9 mouse cellular contexts compared by ENCODE assay signal in the genomic region with DNA sequence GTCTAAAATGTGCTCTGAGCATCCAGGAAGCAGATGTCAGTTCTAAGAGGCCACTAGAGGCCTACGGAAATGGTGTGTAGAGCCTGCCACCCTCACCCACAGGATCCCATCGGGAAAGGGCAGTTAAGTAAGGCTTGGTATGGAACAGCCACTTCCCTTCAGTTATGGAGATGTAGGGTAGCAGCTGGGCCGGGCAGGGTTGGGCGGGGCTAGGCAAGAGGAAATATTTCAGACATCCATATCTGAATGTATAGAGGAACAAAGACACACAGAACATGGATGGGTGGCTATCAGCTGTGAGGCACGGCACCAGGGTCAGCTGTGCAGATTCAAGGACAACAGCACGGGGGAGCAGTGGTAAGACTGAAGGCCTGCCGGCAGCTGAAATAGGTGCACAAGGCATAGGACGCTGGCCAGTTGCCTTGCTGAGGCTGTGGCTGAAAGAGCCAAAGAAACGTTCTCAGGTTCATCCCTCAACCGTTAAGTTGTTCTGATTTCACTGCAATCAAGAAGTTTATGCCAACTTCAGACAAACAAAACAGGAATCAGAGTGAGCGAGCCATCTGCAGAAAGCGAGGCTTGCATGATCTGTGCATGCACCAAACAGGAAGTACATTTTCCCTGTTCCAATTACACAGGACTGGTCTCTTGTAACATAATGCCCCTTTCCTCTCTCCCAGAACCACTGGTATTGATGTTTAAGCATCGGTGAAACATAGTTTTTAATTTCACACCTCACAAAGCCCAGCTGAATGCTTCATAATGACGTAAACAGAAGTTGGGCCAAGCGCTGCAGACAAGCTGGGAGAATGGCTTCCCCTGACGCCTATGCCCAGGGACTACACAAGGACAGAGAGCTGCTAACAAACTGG. TPM values are rescaled to one million over a fixed set of nuclear protein-coding genes. Genes with fewer than 3 reads are reported as not detected.
DNase-seq lines count a peak whose midpoint lies in the region; ATAC-seq and TF ChIP-seq lines count a peak whose summit lies in the region.
"Had no signal": no experiment of that assay in that cellular context is flagged by ENCODE, and none has a peak within 500 bp of the region (broad histone marks: within the 10 kb centered on the region; RNA-seq: fewer than 3 reads in every experiment).

No protein-coding gene starts in this region.

- H3K9ac ChIP-seq in kidney, postnatal 0 days (ENCODE audit: low read depth, low read length) = no peak overlapping the region

- no peaks in the 10 kb centered on the region for H3K27me3 ChIP-seq in kidney, postnatal 0 days (ENCODE audit: insufficient read depth, low read length)
- peaks cover 26% of the 10 kb centered on the region; the same call in 1 of the 2 replicates for H3K27me3 ChIP-seq in embryonic facial prominence, embryonic 10.5 days (replicated peaks; ENCODE audit: low read depth, poor library complexity, severe bottlenecking)
- peaks cover 17% of the 10 kb centered on the region for H3K27me3 ChIP-seq in megakaryocyte, embryonic 14.5 days (replicated peaks)

- TF ChIP-seq CTCF in kidney, postnatal 0 days (IDR thresholded peaks at IDR 0.05; ENCODE audit: low read depth) = peak; percentile 16; the same call in 1 of the 2 replicates

- no peaks in the 10 kb centered on the region for H3K9me3 ChIP-seq in kidney, postnatal 0 days (replicated peaks; ENCODE audit: low read length)
- H3K9me3 ChIP-seq in embryonic facial prominence, embryonic 10.5 days = no peaks in the 10 kb centered on the region
- H3K9me3 ChIP-seq in megakaryocyte, embryonic 14.5 days = no peaks in the 10 kb centered on the region

- DNase-seq in gastrocnemius, adult 18-20 months (ENCODE audit: low spot score) = peak; percentile 29
- no peak for DNase-seq in gastrocnemius, postnatal 14 days
- DNase-seq in kidney, postnatal 0 days (ENCODE audit: low spot score) = peak; percentile 79
- no peak for DNase-seq in kidney, adult 11 months
- DNase-seq in embryonic facial prominence, embryonic 10.5 days (ENCODE audit: low spot score) = no peak
- no peak for DNase-seq in spleen, adult 18-20 months
- no peak for DNase-seq in urinary bladder, postnatal 14 days (ENCODE audit: low spot score)
- DNase-seq: kidney, postnatal 25 days had no signal

- WGBS in kidney, postnatal 0 days = 47% methylated on average over 16 of the region's 16 CpGs
- 73% methylated on average over 16 of the region's 16 CpGs for WGBS in embryonic facial prominence, embryonic 10.5 days

- no peaks in the 10 kb centered on the region for H3K36me3 ChIP-seq in kidney, postnatal 0 days (ENCODE audit: insufficient read depth, low read length)
- H3K36me3 ChIP-seq in embryonic facial prominence, embryonic 10.5 days (replicated peaks) = no peaks in the 10 kb centered on the region
- H3K36me3 ChIP-seq in megakaryocyte, embryonic 14.5 days (replicated peaks; ENCODE audit: low read length) = no peaks in the 10 kb centered on the region

- no peak overlapping the region for H3K4me3 ChIP-seq in kidney, postnatal 0 days (replicated peaks; ENCODE audit: low read depth, low read length)
- H3K4me3 ChIP-seq in embryonic facial prominence, embryonic 10.5 days = no peak overlapping the region
- H3K4me3 ChIP-seq in megakaryocyte, embryonic 14.5 days (replicated peaks) = peak overlapping the region; percentile 53

- ATAC-seq in kidney, postnatal 0 days (replicated peaks; ENCODE audit: low FRiP score, low read depth) = peak; percentile 38

- intact Hi-C loops in gastrocnemius, postnatal 14 days (cut with DNase I; ENCODE audit: low total_unique reads) = no loop called here

- H3K27ac ChIP-seq in kidney, postnatal 0 days = no peak overlapping the region
- peak overlapping the region; percentile 49 for H3K27ac ChIP-seq in embryonic facial prominence, embryonic 10.5 days (replicated peaks)

- no peak overlapping the region for H3K4me2 ChIP-seq in kidney, postnatal 0 days (ENCODE audit: low read length)

- H3K4me1 ChIP-seq in kidney, postnatal 0 days (replicated peaks; ENCODE audit: insufficient read depth, low read length) = no peaks in the 10 kb centered on the region
- H3K4me1 ChIP-seq in embryonic facial prominence, embryonic 10.5 days = peaks cover 58% of the 10 kb centered on the region
- peaks cover 38% of the 10 kb centered on the region for H3K4me1 ChIP-seq in megakaryocyte, embryonic 14.5 days

RNA-seq across cellular contexts. Expression of gene Shisa2, which starts 22.0 kb away (rescaled TPM):
- total RNA-seq in gastrocnemius, adult 18-20 months (2021) = 10 to 100 TPM; 58.4 to 71.6 TPM
- 10 to 100 TPM; 47.3 to 50.9 TPM for total RNA-seq in gastrocnemius, postnatal 14 days (2021)
- 11.8 and 15.9 TPM in 2 replicates for polyA plus RNA-seq in kidney, postnatal 0 days (2015; fragmentation: Nextera tagmentation; extraction: Ambion mirVana)
- polyA plus RNA-seq in embryonic facial prominence, embryonic 10.5 days (2016; fragmentation: Nextera tagmentation; extraction: Ambion mirVana) = 26.1 and 29.8 TPM in 2 replicates
- polyA plus RNA-seq in megakaryocyte, embryonic 14.5 days (2012; ENCODE audit: insufficient read depth, low replicate concordance) = not detected in 2 replicates

RNA-seq across cellular contexts. Expression of gene Cdadc1, which starts 49.3 kb away (rescaled TPM):
- 10 to 100 TPM; 30.8 TPM for total RNA-seq in gastrocnemius, adult 18-20 months (2021)
- total RNA-seq in gastrocnemius, postnatal 14 days (2021) = 10 to 100 TPM; 19.3 to 20.3 TPM
- polyA plus RNA-seq in kidney, postnatal 0 days (2015; fragmentation: Nextera tagmentation; extraction: Ambion mirVana) = 37.5 and 41.2 TPM in 2 replicates
- polyA plus RNA-seq in embryonic facial prominence, embryonic 10.5 days (2016; fragmentation: Nextera tagmentation; extraction: Ambion mirVana) = 24.7 and 28.9 TPM in 2 replicates
- 12.5 TPM in 1 of 2 replicates, not detected in the other for polyA plus RNA-seq in megakaryocyte, embryonic 14.5 days (2012; ENCODE audit: insufficient read depth, low replicate concordance)

Comparison
In these comparisons a context has a peak if more than half of its experiments do, and no peak if none do; other contexts are left out.
1. DNase-seq: peak in gastrocnemius, adult 18-20 months (single experiment) and kidney, postnatal 0 days (single experiment); none in gastrocnemius, postnatal 14 days (single experiment), kidney, adult 11 months (single experiment), embryonic facial prominence, embryonic 10.5 days (single experiment), spleen, adult 18-20 months (0 of 2) and urinary bladder, postnatal 14 days (single experiment).